Mouse (Mus musculus) ES-Bruce4 (cell line): ENCODE measurements around the gene Prss33. TPM values are rescaled to one million over a fixed set of nuclear protein-coding genes. Genes with fewer than 3 reads are reported as not detected.

Source experiments
- H3K27ac ChIP-seq: 2 replicates; pipeline ENCODE4 v1.5.1; 2012; ENCODE audit warnings: low read length, inconsistent platforms; ENCODE audit not compliant: insufficient read depth
- H3K27me3 ChIP-seq: 2 replicates; pipeline ENCODE4 v1.6.1; 2012; ENCODE audit warnings: mild to moderate bottlenecking, low read length, inconsistent platforms; ENCODE audit not compliant: control insufficient read depth, poor library complexity, insufficient read depth, severe bottlenecking
- H3K36me3 ChIP-seq: 2 replicates; pipeline ENCODE4 v1.6.1; 2012; ENCODE audit warnings: inconsistent platforms, mild to moderate bottlenecking, low read length, moderate library complexity; ENCODE audit not compliant: control insufficient read depth, poor library complexity, insufficient read depth, severe bottlenecking
- H3K4me1 ChIP-seq: one replicate; pipeline ENCODE4 v1.8.1; 2011; ENCODE audit warnings: low read length; ENCODE audit not compliant: control insufficient read depth, insufficient read depth
- H3K4me3 ChIP-seq: 2 replicates; pipeline ENCODE4 v1.5.1; 2011; ENCODE audit warnings: low read depth, mild to moderate bottlenecking, low read length
- H3K9ac ChIP-seq: 2 replicates; pipeline ENCODE4 v1.6.1; 2012; ENCODE audit warnings: low read depth, mild to moderate bottlenecking, inconsistent platforms; ENCODE audit not compliant: poor library complexity, severe bottlenecking
- H3K9me3 ChIP-seq: replicated peaks from 2 replicates; pipeline ENCODE4 v1.6.1; 2012; ENCODE audit warnings: mild to moderate bottlenecking, low read length, inconsistent platforms; ENCODE audit not compliant: control insufficient read depth, poor library complexity, insufficient read depth, severe bottlenecking
- CTCF ChIP-seq: IDR thresholded peaks from one replicate; pipeline ENCODE4 v1.8.1; 2011; ENCODE audit warnings: low read depth, low read length
- EP300 ChIP-seq: IDR thresholded peaks from 2 replicates; pipeline ENCODE4 v1.6.1; 2011; ENCODE audit warnings: low read depth, low read length; ENCODE audit not compliant: insufficient read depth
- POLR2A ChIP-seq: IDR thresholded peaks from one replicate; pipeline ENCODE4 v1.8.1; 2011; ENCODE audit warnings: low read length; ENCODE audit not compliant: insufficient read depth
- polyA plus RNA-seq: library from polyadenylated mRNA; stranded (reverse); fragments of >200 nt; gene quantifications from 2 replicates; pipeline ENCODE4 v1.2.4, GENCODE M21; 2011; ENCODE audit warnings: low read depth; ENCODE audit not compliant: missing spikeins, insufficient read depth, insufficient read length

Gene Prss33
- polyA plus RNA-seq, 1 experiment, result 2.0 TPM

DNA sequence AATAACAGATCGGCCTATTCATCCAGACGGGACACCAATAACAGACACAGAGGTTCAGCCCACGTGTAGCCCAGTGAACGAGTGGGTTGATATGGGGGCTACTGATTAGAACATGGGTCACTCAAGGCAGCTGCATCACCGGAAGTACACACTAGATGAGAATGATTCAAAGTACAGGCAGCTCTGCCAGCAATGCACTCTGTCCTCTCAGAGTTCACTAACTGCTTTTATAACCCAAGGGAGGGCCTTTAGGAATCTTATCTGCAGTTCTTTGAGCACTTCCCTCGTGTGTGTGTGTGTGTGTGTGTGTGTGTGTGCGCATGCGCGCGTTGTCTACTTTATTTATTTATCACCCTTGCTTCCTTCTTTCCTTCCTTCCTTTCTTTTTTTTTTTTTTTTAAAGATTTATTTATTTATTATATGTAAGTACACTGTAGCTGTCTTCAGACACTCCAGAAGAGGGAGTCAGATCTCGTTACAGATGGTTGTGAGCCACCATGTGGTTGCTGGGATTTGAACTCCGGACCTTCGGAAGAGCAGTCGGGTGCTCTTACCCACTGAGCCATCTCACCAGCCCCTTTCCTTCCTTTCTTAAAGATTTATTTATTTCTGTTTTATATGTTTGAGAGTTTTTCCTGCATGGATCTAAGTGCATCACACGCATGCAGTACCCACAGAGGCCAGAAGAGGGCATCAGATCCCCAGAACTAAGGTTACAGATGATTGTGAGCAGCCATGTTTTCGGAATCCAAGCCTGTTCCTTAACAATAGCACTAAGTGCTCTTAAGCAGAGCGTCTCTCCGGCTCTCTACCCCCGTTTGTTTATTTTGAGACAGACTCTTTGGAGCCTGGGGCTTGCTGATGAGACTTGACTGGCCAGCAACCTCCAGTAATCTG is 15.2 kb upstream of the Prss33 start:
- no peaks in the 10 kb centered on the region for H3K36me3 ChIP-seq
- no peak overlapping the region for H3K9ac ChIP-seq
- H3K4me3 ChIP-seq, result no peak overlapping the region
- H3K27ac ChIP-seq, result no peak overlapping the region
- no peaks in the 10 kb centered on the region for H3K9me3 ChIP-seq
- no peaks in the 10 kb centered on the region for H3K27me3 ChIP-seq
- no peaks in the 10 kb centered on the region for H3K4me1 ChIP-seq
- no peak for TF ChIP-seq EP300
- peak; percentile 45 for TF ChIP-seq CTCF
- no peak for TF ChIP-seq POLR2A

DNA sequence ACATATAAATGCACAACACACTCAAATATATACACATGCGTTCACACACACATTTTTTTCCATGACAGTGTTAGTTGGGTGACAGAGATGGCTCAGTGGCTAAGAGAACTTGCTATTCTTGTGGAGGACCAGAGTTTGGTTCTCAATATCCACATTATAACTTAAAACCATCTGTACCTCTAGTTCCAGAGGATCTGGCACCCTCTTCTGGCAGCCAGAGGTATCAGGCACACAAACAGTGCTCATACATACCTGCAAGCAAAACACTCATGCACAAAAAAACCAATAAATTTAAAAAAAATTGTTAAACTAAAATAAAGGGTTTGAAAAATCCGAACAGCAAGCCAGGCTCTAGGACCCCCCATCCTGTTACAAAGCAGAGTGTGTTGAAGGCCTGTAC is 14.2 kb upstream of the Prss33 start:
- H3K4me3 ChIP-seq, result no peak overlapping the region
- H3K27ac ChIP-seq, result no peak overlapping the region
- no peak overlapping the region for H3K9ac ChIP-seq
- H3K36me3 ChIP-seq, result no peaks in the 10 kb centered on the region
- no peaks in the 10 kb centered on the region for H3K4me1 ChIP-seq
- no peaks in the 10 kb centered on the region for H3K27me3 ChIP-seq
- H3K9me3 ChIP-seq, result no peaks in the 10 kb centered on the region
- TF ChIP-seq CTCF, result no peak
- no peak for TF ChIP-seq EP300
- no peak for TF ChIP-seq POLR2A

DNA sequence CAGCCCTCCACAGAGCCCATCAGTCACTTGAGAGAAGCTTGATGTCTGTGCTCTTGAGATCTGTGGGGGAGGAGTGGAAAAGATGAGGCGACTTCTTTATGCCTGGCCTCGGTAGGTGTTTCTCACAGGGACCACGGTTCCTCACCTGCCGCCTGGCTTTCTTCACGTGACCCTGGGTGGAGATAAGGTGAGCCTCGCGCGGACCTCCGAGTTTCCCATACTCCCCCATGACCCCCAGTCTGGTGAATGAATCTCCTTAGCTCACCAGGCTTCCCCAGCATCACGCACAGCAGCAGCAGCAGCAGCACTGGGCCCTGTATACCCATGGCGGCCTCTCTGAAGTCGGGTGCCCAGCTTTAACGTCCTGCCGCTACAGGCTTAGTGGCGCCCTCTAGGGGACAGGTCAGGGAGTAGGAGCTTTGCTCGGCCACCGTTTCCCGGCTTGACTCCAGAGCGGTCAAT is 8.0 kb upstream of the Prss33 start, which contains the start of the genes Prss32 and Prss41:
TSS of gene Prss32 (plus strand) at position 44 of the 462 bp plus-strand sequence.
TSS of gene Prss41 (minus strand) at position 361 of the 462 bp plus-strand sequence.
- peak; percentile 88 for TF ChIP-seq CTCF
- TF ChIP-seq POLR2A, result no peak
- no peak for TF ChIP-seq EP300
- H3K9ac ChIP-seq, result peak within 1 kb of the TSS; percentile 69

DNA sequence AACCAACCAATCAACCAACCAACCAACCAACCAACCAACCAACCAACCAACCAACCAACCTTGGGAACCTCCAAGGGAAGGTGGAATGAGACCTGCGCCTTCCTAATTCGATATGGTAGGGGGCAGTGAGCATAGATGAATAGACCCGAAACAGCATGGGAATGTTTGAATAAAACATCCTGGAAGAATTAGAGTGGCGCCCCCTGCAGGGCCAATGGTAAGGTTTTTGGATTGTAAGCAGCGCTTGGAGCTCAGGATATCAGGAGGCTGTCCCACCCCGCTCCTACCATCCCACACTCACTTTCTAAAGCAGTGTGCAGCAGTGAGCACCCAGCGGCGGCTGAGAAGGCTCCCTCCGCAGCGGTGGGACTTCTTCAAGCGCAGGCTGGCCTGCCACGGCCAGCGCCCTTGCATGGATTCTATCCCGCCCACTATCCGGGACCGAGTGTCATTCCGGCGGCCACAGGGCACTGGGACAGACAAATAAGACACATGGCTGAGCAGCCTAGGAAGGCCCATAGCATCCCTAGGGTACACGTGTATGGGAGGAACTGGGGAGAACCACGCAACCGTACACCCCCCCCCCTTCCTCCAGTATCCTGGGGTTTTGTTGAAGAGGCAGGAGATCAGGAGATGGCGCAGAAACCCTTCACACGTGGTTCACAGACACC is 7.4 kb upstream of the Prss33 start:
- TF ChIP-seq EP300, result no peak
- peak; percentile 44 for TF ChIP-seq CTCF

More for the DNA sequence above, 8.0 kb upstream of the Prss33 start, which contains the start of the genes Prss32 and Prss41:
- H3K27ac ChIP-seq, result no peak within 1 kb of the TSS
- no peaks in the 10 kb centered on the region for H3K4me1 ChIP-seq
- no peaks in the 10 kb centered on the region for H3K27me3 ChIP-seq
- H3K4me3 ChIP-seq, result peak within 1 kb of the TSS; percentile 72
- H3K9me3 ChIP-seq, result no peaks in the 10 kb centered on the region
- no peaks in the 10 kb centered on the region for H3K36me3 ChIP-seq

DNA sequence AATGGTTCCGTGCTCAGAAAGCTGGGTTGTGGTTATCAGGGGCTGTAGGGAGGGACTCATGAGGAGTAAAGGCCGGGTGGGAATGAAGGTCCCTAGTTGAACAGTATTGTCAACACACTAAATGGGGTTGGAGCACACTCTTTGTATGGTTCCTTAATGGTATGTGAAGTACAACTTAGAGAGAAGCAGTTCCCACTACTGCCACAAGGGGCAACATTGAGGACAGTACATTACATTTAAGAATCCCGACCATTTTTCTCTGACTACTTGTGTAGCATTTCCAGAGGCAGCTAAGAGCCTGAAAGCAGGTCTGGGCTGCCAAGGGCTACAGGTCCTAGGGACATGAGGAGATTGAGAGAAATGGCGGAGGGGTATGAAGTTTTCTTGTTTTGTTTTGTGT is 5.3 kb upstream of the Prss33 start:
- H3K4me1 ChIP-seq, result no peaks in the 10 kb centered on the region
- no peak overlapping the region for H3K27ac ChIP-seq
- no peak overlapping the region for H3K4me3 ChIP-seq
- H3K36me3 ChIP-seq, result no peaks in the 10 kb centered on the region
- H3K9me3 ChIP-seq, result no peaks in the 10 kb centered on the region
- no peaks in the 10 kb centered on the region for H3K27me3 ChIP-seq
- H3K9ac ChIP-seq, result no peak overlapping the region
- TF ChIP-seq POLR2A, result no peak
- peak; percentile 37 for TF ChIP-seq CTCF

More for the DNA sequence above, 7.4 kb upstream of the Prss33 start:
- Histone ChIP-seq H3K9ac (peak overlapping the region; percentile 69), H3K36me3 (no peaks in the 10 kb centered on the region), H3K4me1 (no peaks in the 10 kb centered on the region), H3K9me3 (no peaks in the 10 kb centered on the region), H3K27me3 (no peaks in the 10 kb centered on the region), H3K27ac (no peak overlapping the region), H3K4me3 (peak overlapping the region; percentile 72)
